Mouse (Mus musculus) MEL (cell line): ENCODE results near the gene Fstl5. TPM values are rescaled to one million over a fixed set of nuclear protein-coding genes. Genes with fewer than 3 reads are reported as not detected.

ENCODE experiments used
- DNase-seq: peaks from one replicate; pipeline ENCODE4 v3.0.0; 2011; ENCODE audit warnings: low read depth, low spot score
- H3K27ac ChIP-seq: 2 replicates; pipeline ENCODE4 v1.5.1; 2012; ENCODE audit warnings: low read depth, mild to moderate bottlenecking, control low read depth, low read length, moderate library complexity; ENCODE audit not compliant: control insufficient read depth
- H3K27me3 ChIP-seq, 2 experiments: fragments of 150-350 bp in 1 of 2; sonication (generic) in 1 of 2; 2 replicates each; pipeline ENCODE4 v1.6.1; 2012; ENCODE audit warnings: low read length in 2 of 2, mild to moderate bottlenecking in 2 of 2, improper control_type of control experiment in 1 of 2, moderate library complexity in 1 of 2; ENCODE audit not compliant: insufficient read depth in 2 of 2, control insufficient read depth in 1 of 2
- H3K36me3 ChIP-seq, 2 experiments: 2 replicates each; pipeline ENCODE4 v1.6.1; 2012 to 2014; ENCODE audit warnings: low read length in 2 of 2, improper control_type of control experiment in 1 of 2, inconsistent platforms in 1 of 2, mild to moderate bottlenecking in 1 of 2; ENCODE audit not compliant: insufficient read depth in 2 of 2, control insufficient read depth in 1 of 2
- H3K4me1 ChIP-seq, 2 experiments: fragments of 150-350 bp in 1 of 2; sonication (generic) in 1 of 2; 2 replicates each; pipeline ENCODE4 v1.6.1; 2012; ENCODE audit warnings: low read length in 2 of 2, improper control_type of control experiment in 1 of 2, mild to moderate bottlenecking in 1 of 2; ENCODE audit not compliant: insufficient read depth in 2 of 2, control insufficient read depth in 1 of 2
- H3K4me3 ChIP-seq, 2 experiments: fragments of 150-350 bp in 1 of 2; sonication (generic) in 1 of 2; 2 replicates each; pipeline ENCODE4 v1.5.1; 2012; ENCODE audit warnings: low read depth in 2 of 2, low read length in 2 of 2, mild to moderate bottlenecking in 2 of 2, moderate library complexity in 2 of 2, control low read depth in 1 of 2, improper control_type of control experiment in 1 of 2; ENCODE audit not compliant: control insufficient read depth in 1 of 2, insufficient read depth in 1 of 2
- H3K79me2 ChIP-seq: 2 replicates; pipeline ENCODE4 v1.6.1; 2012; ENCODE audit warnings: mild to moderate bottlenecking, low read length, moderate library complexity; ENCODE audit not compliant: control insufficient read depth, poor library complexity, insufficient read depth
- H3K9ac ChIP-seq: 2 replicates; pipeline ENCODE4 v1.6.1; 2012; ENCODE audit warnings: low read depth, mild to moderate bottlenecking, control low read depth, low read length, moderate library complexity; ENCODE audit not compliant: control insufficient read depth, poor library complexity, severe bottlenecking
- H3K9me3 ChIP-seq: fragments of 150-350 bp; sonication (generic); replicated peaks from 2 replicates; pipeline ENCODE4 v1.6.1; 2012; ENCODE audit warnings: mild to moderate bottlenecking, low read length, improper control_type of control experiment, moderate library complexity; ENCODE audit not compliant: insufficient read depth
- CTCF ChIP-seq, 3 experiments: IDR thresholded peaks in 2 of 3; conservative IDR thresholded peaks in 1 of 3; 2 replicates each; pipeline ENCODE4 v1.5.1; 2011 to 2012; ENCODE audit warnings: low read length in 3 of 3, low read depth in 2 of 3, mild to moderate bottlenecking in 2 of 3, improper control_type of control experiment in 1 of 3, inconsistent platforms in 1 of 3, mixed read lengths in 1 of 3, moderate library complexity in 1 of 3; ENCODE audit not compliant: control insufficient read depth in 1 of 3, insufficient read depth in 1 of 3, poor library complexity in 1 of 3, severe bottlenecking in 1 of 3
- HCFC1 ChIP-seq: IDR thresholded peaks from 2 replicates; pipeline ENCODE4 v1.6.1; 2012; ENCODE audit warnings: low read depth, mild to moderate bottlenecking, inconsistent platforms, low read length, improper control_type of control experiment, moderate library complexity
- MAX ChIP-seq: IDR thresholded peaks from 2 replicates; pipeline ENCODE4 v1.6.1; 2011; ENCODE audit warnings: low read length, improper control_type of control experiment
- MAZ ChIP-seq: IDR thresholded peaks from 2 replicates; pipeline ENCODE4 v1.6.1; 2012; ENCODE audit warnings: low read depth, mild to moderate bottlenecking, inconsistent platforms, low read length, improper control_type of control experiment
- MEF2A ChIP-seq: IDR thresholded peaks from 2 replicates; pipeline ENCODE4 v1.6.1; 2014; ENCODE audit warnings: low read depth, mild to moderate bottlenecking, inconsistent platforms, low read length, improper control_type of control experiment; ENCODE audit not compliant: poor library complexity, insufficient replicate concordance, severe bottlenecking; ENCODE audit errors: extremely low read depth
- MYB ChIP-seq: IDR thresholded peaks from 2 replicates; pipeline ENCODE4 v1.6.1; 2011; ENCODE audit warnings: mild to moderate bottlenecking, low read depth, low read length, improper control_type of control experiment
- MYC ChIP-seq: IDR thresholded peaks from 2 replicates; pipeline ENCODE4 v1.6.1; 2011; ENCODE audit warnings: low read depth, mild to moderate bottlenecking, low read length, improper control_type of control experiment, moderate library complexity
- POLR2A ChIP-seq, 2 experiments: IDR thresholded peaks; 2 replicates each; pipeline ENCODE4 v1.6.1; 2011 to 2012; ENCODE audit warnings: low read length in 2 of 2, mild to moderate bottlenecking in 2 of 2, control low read depth in 1 of 2, improper control_type of control experiment in 1 of 2, low read depth in 1 of 2, moderate library complexity in 1 of 2; ENCODE audit not compliant: control insufficient read depth in 1 of 2, insufficient read depth in 1 of 2, poor library complexity in 1 of 2
- RAD21 ChIP-seq: IDR thresholded peaks from 2 replicates; pipeline ENCODE4 v1.6.1; 2011; ENCODE audit warnings: mild to moderate bottlenecking, low read depth, low read length, improper control_type of control experiment
- SIN3A ChIP-seq: IDR thresholded peaks from 2 replicates; pipeline ENCODE4 v1.6.1; 2012; ENCODE audit warnings: low read length, improper control_type of control experiment, inconsistent platforms
- TAL1 ChIP-seq: IDR thresholded peaks from 2 replicates; pipeline ENCODE4 v1.6.1; 2012; ENCODE audit warnings: mild to moderate bottlenecking, inconsistent platforms, low read length, moderate library complexity, mixed read lengths
- UBTF ChIP-seq: IDR thresholded peaks from 2 replicates; pipeline ENCODE4 v1.6.1; 2012; ENCODE audit warnings: low read depth, mild to moderate bottlenecking, inconsistent platforms, low read length, improper control_type of control experiment, moderate library complexity, borderline replicate concordance; ENCODE audit not compliant: insufficient read depth
- USF1 ChIP-seq: IDR thresholded peaks from 2 replicates; pipeline ENCODE4 v1.6.1; 2014; ENCODE audit warnings: low read depth, mild to moderate bottlenecking, inconsistent platforms, low read length, improper control_type of control experiment, moderate library complexity
- ZMIZ1 ChIP-seq: IDR thresholded peaks from 2 replicates; pipeline ENCODE4 v1.6.1; 2012; ENCODE audit warnings: low read depth, mild to moderate bottlenecking, inconsistent platforms, low read length, improper control_type of control experiment, moderate library complexity
- polyA plus RNA-seq, 2 experiments: library from polyadenylated mRNA; stranded (reverse) in 1 of 2; unstranded in 1 of 2; fragments of >175 nt in 1 of 2; fragments of >200 nt in 1 of 2; gene quantifications; 2 replicates each; pipeline versions ENCODE4 v1.2.1 to v1.2.4; 2012; ENCODE audit warnings: low replicate concordance in 2 of 2, low read depth in 1 of 2; ENCODE audit not compliant: insufficient read length in 2 of 2, insufficient read depth in 1 of 2, missing spikeins in 1 of 2
- total RNA-seq: library from RNA; depleted of rRNA; stranded (reverse); fragments of 300-350 nt; gene quantifications from 2 replicates; pipeline ENCODE4 v1.2.3, GENCODE M21; 2012

Gene Fstl5
- total and polyA plus RNA-seq, 3 experiments = 0.04 TPM; not detected in 2

DNA sequence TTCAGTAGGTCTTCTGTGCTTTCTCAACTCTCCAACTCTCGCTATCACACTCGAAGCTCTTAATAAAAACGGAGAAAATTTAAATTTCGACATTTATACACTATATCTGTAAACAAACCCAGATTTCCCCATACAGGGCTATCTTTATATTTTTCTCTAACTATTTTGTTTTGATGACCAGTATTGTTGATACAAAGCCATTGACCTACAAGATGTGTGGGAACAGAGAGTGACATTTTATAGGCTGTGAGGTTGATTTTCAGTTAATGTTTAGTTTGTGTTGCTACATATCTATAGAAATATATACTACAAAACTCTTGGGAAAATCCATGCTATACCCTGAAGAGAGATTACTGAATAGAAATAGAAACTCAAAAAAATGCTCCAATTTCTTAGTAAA, 262.9 kb downstream of the Fstl5 start:
- TF ChIP-seq POLR2A (IDR thresholded peaks at IDR 0.05; ENCODE audit: control insufficient read depth in 1 of 2, insufficient read depth in 1 of 2, low read depth in 1 of 2, low read length in 2 of 2, poor library complexity in 1 of 2) = no peak
- no peak for TF ChIP-seq UBTF
- TF ChIP-seq ZMIZ1 = no peak
- no peak for TF ChIP-seq SIN3A
- no peak for TF ChIP-seq MYB
- no peak for TF ChIP-seq MAZ
- TF ChIP-seq MEF2A = no peak
- TF ChIP-seq, all 39 proteins: peak for 0

DNA sequence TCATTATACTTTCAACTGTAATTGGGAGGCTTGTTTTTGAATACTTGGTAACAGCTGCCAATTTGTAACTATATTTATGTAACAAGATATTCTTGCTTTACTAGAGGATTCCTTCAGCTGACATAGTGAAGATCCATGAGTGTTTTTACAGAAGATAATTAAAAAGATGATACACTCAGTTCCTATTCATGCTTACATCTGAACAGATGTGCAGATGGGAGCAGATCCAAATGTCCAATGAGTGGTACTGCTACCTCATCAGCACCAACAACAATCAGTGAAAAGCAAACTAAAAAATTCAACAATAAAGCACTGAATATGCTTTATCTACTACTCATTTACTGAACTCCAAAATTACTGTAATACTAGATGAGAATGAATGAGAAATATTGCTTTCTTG, 292.9 kb downstream of the Fstl5 start:
- H3K79me2 ChIP-seq = no peaks in the 10 kb centered on the region
- H3K9ac ChIP-seq = no peak overlapping the region
- H3K36me3 ChIP-seq = no peaks in the 10 kb centered on the region
- TF ChIP-seq USF1 (no peak), RAD21 (no peak), MAX (no peak)
- H3K4me1 ChIP-seq = no peaks in the 10 kb centered on the region
- DNase-seq = no peak
- no peaks in the 10 kb centered on the region for H3K9me3 ChIP-seq
- H3K4me3 ChIP-seq = no peak overlapping the region
- no peaks in the 10 kb centered on the region for H3K27me3 ChIP-seq
- H3K27ac ChIP-seq = no peak overlapping the region

More for the DNA sequence above, 262.9 kb downstream of the Fstl5 start:
- H3K27ac ChIP-seq = no peak overlapping the region
- H3K9ac ChIP-seq = no peak overlapping the region
- peaks cover 0 to 1% of the 10 kb centered on the region in 2 experiments; a peak in 1 of 4 replicates for H3K36me3 ChIP-seq
- DNase-seq = no peak
- H3K4me1 ChIP-seq = no peaks in the 10 kb centered on the region
- no peak overlapping the region for H3K4me3 ChIP-seq
- H3K9me3 ChIP-seq = no peaks in the 10 kb centered on the region
- no peaks in the 10 kb centered on the region for H3K27me3 ChIP-seq
- H3K79me2 ChIP-seq = no peaks in the 10 kb centered on the region

GRCm38 (mm10) chr3:76369910-76370309, 295.8 kb downstream of the Fstl5 start:
- no peak overlapping the region for H3K27ac ChIP-seq
- TF ChIP-seq MYC (no peak), TAL1 (no peak), UBTF (no peak), CTCF (IDR thresholded peaks at IDR 0.05 in 2 of 3, conservative IDR thresholded peaks at IDR 0.05 in 1 of 3; ENCODE audit: control insufficient read depth in 1 of 3, insufficient read depth in 1 of 3, low read depth in 2 of 3, low read length in 3 of 3, poor library complexity in 1 of 3, severe bottlenecking in 1 of 3) (no peak), HCFC1 (no peak)
- H3K9ac ChIP-seq = no peak overlapping the region
- H3K27me3 ChIP-seq = no peaks in the 10 kb centered on the region
- H3K9me3 ChIP-seq = no peaks in the 10 kb centered on the region
- no peaks in the 10 kb centered on the region for H3K4me1 ChIP-seq
- no peaks in the 10 kb centered on the region for H3K79me2 ChIP-seq
- no peaks in the 10 kb centered on the region for H3K36me3 ChIP-seq
- DNase-seq = no peak
- no peak overlapping the region for H3K4me3 ChIP-seq
